Mouse (Mus musculus) embryonic facial prominence, embryonic 14.5 days (tissue): ENCODE measurements around the gene Hist1h1b. TPM values are rescaled to one million over a fixed set of nuclear protein-coding genes. Genes with fewer than 3 reads are reported as not detected.
"Not testable (repeated sequence)": the region's sequence is repeated elsewhere in the genome, so short reads cannot be mapped to it uniquely, and the experiment has no call there.

ENCODE experiments used
- ATAC-seq: fragments of 200-750 bp; cut with Nextera tagmentation; 2 replicates; pipeline ENCODE4 v1.8.0; 2017; ENCODE audit warnings: low read depth, moderate number of reproducible peaks, moderate TSS enrichment
- DNase-seq: peaks from one replicate; pipeline ENCODE4 v3.0.0-alpha.2; 2015; ENCODE audit warnings: low spot score
- H3K27ac ChIP-seq: fragments of 300-500 bp; sonication (generic); replicated peaks from 2 replicates; pipeline ENCODE4 v1.5.1; 2014; ENCODE audit warnings: low read depth, mild to moderate bottlenecking, low read length, moderate library complexity
- H3K27me3 ChIP-seq: fragments of 300-500 bp; sonication (generic); replicated peaks from 2 replicates; pipeline ENCODE4 v1.6.1; 2014; ENCODE audit warnings: low read length; ENCODE audit not compliant: control insufficient read depth, insufficient read depth
- H3K36me3 ChIP-seq: fragments of 300-500 bp; sonication (generic); 2 replicates; pipeline ENCODE4 v1.6.1; 2014; ENCODE audit warnings: low read length, mixed read lengths; ENCODE audit not compliant: control insufficient read depth, insufficient read depth
- H3K4me1 ChIP-seq: fragments of 300-500 bp; sonication (generic); 2 replicates; pipeline ENCODE4 v1.6.1; 2014; ENCODE audit warnings: antibody characterized with exemption, low read length; ENCODE audit not compliant: control insufficient read depth, insufficient read depth
- H3K4me2 ChIP-seq: fragments of 300-500 bp; sonication (generic); 2 replicates; pipeline ENCODE4 v1.6.1; 2014; ENCODE audit warnings: low read depth, mild to moderate bottlenecking, low read length, moderate library complexity, mixed read lengths
- H3K4me3 ChIP-seq: fragments of 300-500 bp; sonication (generic); 2 replicates; pipeline ENCODE4 v1.5.1; 2014; ENCODE audit warnings: low read depth, mild to moderate bottlenecking, low read length
- H3K9ac ChIP-seq: fragments of 300-500 bp; sonication (generic); 2 replicates; pipeline ENCODE4 v1.6.1; 2014; ENCODE audit warnings: low read depth, mild to moderate bottlenecking, low read length, moderate library complexity, mixed read lengths
- H3K9me3 ChIP-seq: fragments of 300-500 bp; sonication (generic); 2 replicates; pipeline ENCODE4 v1.6.1; 2016; ENCODE audit warnings: low read length; ENCODE audit not compliant: control insufficient read depth
- WGBS: fragments of 180-500 bp; shearing (Covaris S2); extraction: QIAGEN DNeasy Blood & Tissue Kit; methylation state at CpG from one replicate; pipeline ENCODE4 v1.1.7; 2014; 5-methylcytosine and 5-hydroxymethylcytosine counted together
- polyA plus RNA-seq: library from polyadenylated mRNA; unstranded; fragments of >200 nt; fragmentation: Nextera tagmentation; extraction: Ambion mirVana; gene quantifications from 2 replicates; pipeline ENCODE4 v1.2.1, GENCODE M21; 2014

The Hist1h1b gene
- 10.0 and 11.8 TPM in 2 replicates for polyA plus RNA-seq

- H3K9me3 ChIP-seq: no peaks in the 10 kb centered on the region
- WGBS: under 1% methylated on average over 44 of the region's 44 CpGs
Measured at GRCm38 (mm10) chr13:21779767-21780731, at the start of gene Hist1h1b. TSS of gene Hist1h1b (minus strand) at chr13:21780625.

GRCm38 (mm10) chr13:21828511-21828910 lies 48.1 kb upstream of the Hist1h1b start:
- WGBS: 86% methylated on average over 3 of the region's 3 CpGs
- DNase-seq (no peak), ATAC-seq (no peak)
- no peak overlapping the region for H3K4me2 ChIP-seq
- H3K9me3 ChIP-seq: no peaks in the 10 kb centered on the region
- H3K4me1 ChIP-seq: no peaks in the 10 kb centered on the region
- no peak overlapping the region for H3K4me3 ChIP-seq
- no peak overlapping the region for H3K9ac ChIP-seq
- no peaks in the 10 kb centered on the region for H3K36me3 ChIP-seq
- H3K27ac ChIP-seq: no peak overlapping the region
- H3K27me3 ChIP-seq: no peaks in the 10 kb centered on the region

More at GRCm38 (mm10) chr13:21779767-21780731, at the start of gene Hist1h1b:
- Histone ChIP-seq H3K4me1 (peaks cover 27% of the 10 kb centered on the region), H3K27ac (peak within 1 kb of the TSS; percentile 97), H3K36me3 (no peaks in the 10 kb centered on the region), H3K9ac (peak within 1 kb of the TSS; percentile 87), H3K4me3 (peak within 1 kb of the TSS; percentile 58), H3K4me2 (peak within 1 kb of the TSS; percentile 91), H3K27me3 (no peaks in the 10 kb centered on the region)
- DNase-seq (peak; percentile 92), ATAC-seq (peak; percentile 48)

GRCm38 (mm10) chr13:21820082-21820890 lies 39.9 kb upstream of the Hist1h1b start:
- DNase-seq, H3K4me1 ChIP-seq, H3K4me2 ChIP-seq, H3K27me3 ChIP-seq, ATAC-seq, H3K9me3 ChIP-seq, H3K4me3 ChIP-seq, H3K27ac ChIP-seq, H3K36me3 ChIP-seq, H3K9ac ChIP-seq: not testable (repeated sequence)
- WGBS: 66% methylated on average over 6 of the region's 16 CpGs

DNA sequence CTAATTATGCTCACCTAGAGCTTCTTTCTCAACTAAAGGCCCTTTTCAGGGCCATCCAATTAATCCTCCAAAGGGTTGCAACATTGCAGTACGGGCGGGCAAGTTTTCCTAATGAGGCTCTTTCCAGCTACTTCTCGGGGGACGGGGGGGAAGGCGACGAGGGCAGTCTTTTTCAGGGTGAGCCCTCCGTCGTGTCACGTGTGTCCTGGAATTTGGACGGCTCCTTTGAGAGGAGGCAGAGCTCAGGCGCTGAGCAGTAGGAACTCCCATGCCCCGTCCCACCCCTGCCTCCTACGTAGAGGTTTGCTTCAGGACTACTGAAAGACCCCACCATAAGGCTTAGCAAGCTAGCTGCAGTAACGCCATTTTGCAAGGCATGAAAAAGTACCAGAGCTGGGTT lies 31.7 kb upstream of the Hist1h1b start:
- Histone ChIP-seq H3K4me3 (0 out of 2 replicates have a peak overlapping the region, but pooled peaks have one; percentile 17), H3K4me2 (peak overlapping the region; percentile 45)
- not testable (repeated sequence) for H3K9ac ChIP-seq, H3K9me3 ChIP-seq, H3K27me3 ChIP-seq, DNase-seq, H3K4me1 ChIP-seq, H3K36me3 ChIP-seq, H3K27ac ChIP-seq
- WGBS: 0% methylated on average over 11 of the region's 14 CpGs
- peak; percentile 39 for ATAC-seq

DNA sequence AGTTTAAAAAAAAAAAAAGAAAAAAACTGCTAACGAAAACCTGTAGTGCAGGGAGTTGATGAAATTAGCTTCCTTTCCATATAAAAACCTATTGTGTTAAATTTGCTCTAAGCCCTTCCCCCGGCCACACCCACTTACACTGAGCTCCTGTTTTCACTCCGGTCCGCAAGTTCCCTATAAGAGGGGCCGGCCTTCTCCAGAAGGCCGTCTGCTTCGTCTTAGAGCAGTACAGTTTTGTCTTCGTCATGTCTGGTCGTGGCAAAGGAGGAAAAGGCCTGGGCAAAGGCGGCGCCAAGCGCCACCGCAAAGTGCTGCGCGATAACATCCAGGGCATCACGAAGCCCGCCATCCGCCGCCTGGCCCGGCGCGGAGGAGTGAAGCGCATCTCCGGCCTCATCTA lies 31.1 kb upstream of the Hist1h1b start, which contains the start of gene Hist1h4m:
Gene Hist1h4m, plus strand, starts transcription at position 208 of the 400 bp plus-strand sequence.
- H3K36me3 ChIP-seq, DNase-seq, H3K9me3 ChIP-seq, H3K9ac ChIP-seq, H3K4me1 ChIP-seq, H3K27me3 ChIP-seq, H3K27ac ChIP-seq: not testable (repeated sequence)
- peak; percentile 59 for ATAC-seq
- no CpG with 5 or more reads among the region's 24 CpGs for WGBS
- Histone ChIP-seq H3K4me2 (peak within 1 kb of the TSS; percentile 45), H3K4me3 (0 out of 2 replicates have a peak within 1 kb of the TSS, but pooled peaks have one; percentile 17)

DNA sequence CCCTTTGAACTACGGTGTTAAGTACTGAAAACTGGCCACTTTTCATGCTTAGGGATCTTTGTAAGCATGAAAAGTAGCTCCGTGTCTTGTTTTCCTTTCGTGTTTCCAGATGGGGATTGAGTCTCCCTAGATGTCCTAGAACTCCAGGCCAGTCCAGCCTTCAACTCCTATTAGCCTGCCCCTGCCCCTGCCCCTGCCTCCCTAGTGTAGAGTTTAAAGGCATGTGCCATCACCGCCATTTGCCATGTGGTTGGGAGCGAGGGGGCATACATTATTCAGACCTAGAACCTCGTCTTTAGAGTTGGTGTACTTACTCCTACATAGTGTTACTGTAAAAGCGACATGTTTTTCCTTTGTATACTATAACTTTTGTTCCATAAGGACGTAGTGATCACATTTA lies 30.6 kb upstream of the Hist1h1b start:
- H3K36me3 ChIP-seq, H3K27ac ChIP-seq, H3K9me3 ChIP-seq, H3K4me1 ChIP-seq, H3K4me3 ChIP-seq, H3K27me3 ChIP-seq, H3K4me2 ChIP-seq, DNase-seq, H3K9ac ChIP-seq: not testable (repeated sequence)
- no CpG with 5 or more reads among the region's 8 CpGs for WGBS
- ATAC-seq: 0 out of 2 replicates have a peak, but pooled peaks have one; percentile 10

- H3K27me3 ChIP-seq, H3K36me3 ChIP-seq, H3K9ac ChIP-seq, H3K9me3 ChIP-seq, H3K4me2 ChIP-seq, H3K27ac ChIP-seq, H3K4me1 ChIP-seq, H3K4me3 ChIP-seq, DNase-seq: not testable (repeated sequence)
- WGBS: no CpG with 5 or more reads among the region's 23 CpGs
- ATAC-seq: peak; percentile 96
Measured at GRCm38 (mm10) chr13:21810073-21810472, 29.6 kb upstream of the Hist1h1b start, which contains the start of the genes Hist1h2bq and Hist1h2ao. TSS of gene Hist1h2bq (minus strand) at chr13:21810197. TSS of gene Hist1h2ao (plus strand) at chr13:21810465.

DNA sequence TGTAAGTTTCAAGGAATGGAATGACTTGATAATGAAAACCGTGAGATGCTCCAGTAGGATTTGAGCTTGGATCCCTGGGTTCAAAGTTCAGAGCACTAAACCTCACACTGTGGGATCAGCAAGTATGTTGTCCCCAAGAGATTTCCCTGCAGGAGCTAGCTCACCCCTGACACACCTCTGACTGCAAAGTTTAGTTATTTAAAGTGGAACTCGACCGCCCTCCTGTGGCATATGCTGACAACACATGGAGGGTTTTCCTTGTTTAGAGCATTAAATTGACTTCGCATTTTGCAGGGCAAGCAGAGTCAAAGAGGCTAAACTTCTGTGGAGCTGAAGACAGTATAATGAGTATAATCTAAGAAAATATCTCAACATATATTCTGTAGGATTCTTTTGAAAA lies 22.6 kb upstream of the Hist1h1b start:
- not testable (repeated sequence) for H3K4me1 ChIP-seq
- no CpG with 5 or more reads among the region's 4 CpGs for WGBS

More for the DNA sequence above, 22.6 kb upstream of the Hist1h1b start:
- DNase-seq, H3K27ac ChIP-seq, H3K27me3 ChIP-seq, H3K9me3 ChIP-seq, H3K9ac ChIP-seq, H3K4me2 ChIP-seq, H3K36me3 ChIP-seq, H3K4me3 ChIP-seq: not testable (repeated sequence)
- ATAC-seq: peak; percentile 82
